Mouse (Mus musculus) embryo, embryonic 11.5 days (tissue): ENCODE measurements around the gene Lce3b.

Source experiments
- DNase-seq: peaks from one replicate; pipeline ENCODE4 v3.0.0-alpha.2; 2012; ENCODE audit warnings: low read depth, low spot score

Lce3b gene

DNA sequence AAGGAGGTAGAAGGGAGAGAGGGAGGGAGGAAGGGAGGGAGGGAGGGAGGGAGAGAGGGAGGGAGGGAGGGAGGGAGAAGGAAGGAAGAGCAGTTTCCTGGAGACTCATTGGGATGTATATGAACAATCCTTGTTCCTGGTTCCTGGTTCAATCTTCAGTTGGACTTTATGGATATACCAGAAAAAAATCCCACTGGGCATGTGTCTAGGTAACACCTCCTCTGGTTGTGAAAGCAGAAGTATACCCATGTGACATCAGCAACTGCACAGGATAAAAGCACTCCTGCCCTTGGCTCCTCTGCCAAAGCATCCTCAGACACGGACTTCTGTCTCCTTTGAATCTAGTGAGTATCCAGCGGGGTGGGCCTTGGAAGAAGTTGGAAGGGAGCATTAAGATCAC is at the start of gene Lce3b:
Gene Lce3b, plus strand, starts transcription at position 301 of the 400 bp plus-strand sequence.
- no peak for DNase-seq

DNA sequence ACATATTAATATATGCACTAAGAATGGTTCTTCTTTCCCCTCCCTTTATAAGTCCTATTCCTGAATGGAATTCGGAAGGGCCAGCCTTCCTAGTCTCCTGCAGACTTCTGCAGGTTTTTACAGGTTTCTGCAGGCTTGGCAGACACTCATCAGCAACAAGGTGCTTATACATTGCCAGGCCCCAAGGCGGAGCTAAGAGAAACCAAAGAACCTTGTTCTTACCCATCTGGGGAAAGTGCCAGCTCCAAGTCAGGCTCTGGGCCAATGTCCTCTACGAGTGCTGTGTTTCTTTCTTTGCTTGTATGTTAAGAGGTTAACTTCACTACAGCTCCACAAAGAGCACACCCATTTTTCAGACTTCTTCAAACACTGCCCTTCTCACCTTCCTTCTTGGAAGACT is 38.7 kb upstream of the Lce3b start:
- no peak for DNase-seq

DNA sequence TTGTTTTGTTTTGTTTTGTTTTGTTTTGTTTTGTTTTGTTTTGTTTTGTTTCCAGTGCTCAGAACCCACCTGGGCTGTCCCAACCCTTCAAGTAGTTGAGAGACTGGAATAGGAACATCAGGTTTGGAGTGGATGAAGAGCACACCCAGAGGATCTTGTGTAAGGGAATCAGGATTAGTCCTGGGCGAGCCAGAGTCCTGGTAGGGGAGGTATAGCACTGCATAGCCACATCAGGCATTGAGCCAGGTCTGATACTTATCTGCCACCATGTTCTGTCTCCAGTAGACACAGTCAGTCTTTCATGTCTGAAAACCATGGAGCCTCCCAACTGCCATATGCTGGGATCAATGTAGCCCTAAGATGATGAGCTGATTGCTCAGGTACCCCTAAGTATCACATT is 38.3 kb upstream of the Lce3b start:
- DNase-seq = no peak

DNA sequence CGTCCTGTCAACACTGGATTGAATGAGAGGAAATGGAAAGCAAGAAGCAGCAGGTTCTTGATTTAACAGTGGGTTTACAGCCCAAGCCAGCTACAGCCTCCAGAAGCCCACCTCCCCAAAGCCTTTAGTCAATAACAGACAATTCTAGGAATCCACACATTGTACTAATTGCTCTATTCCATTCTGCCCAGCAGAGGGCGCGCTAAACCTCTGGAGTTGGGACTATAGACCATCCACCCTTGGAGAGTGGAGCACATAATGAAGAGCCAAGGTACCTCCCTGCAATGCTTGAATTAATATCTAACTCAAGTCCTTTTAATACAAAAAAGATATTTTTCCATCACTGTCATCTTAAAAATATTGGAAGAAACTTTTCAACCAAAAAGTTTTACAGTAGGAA is 29.8 kb upstream of the Lce3b start:
- DNase-seq = peak; percentile 4

DNA sequence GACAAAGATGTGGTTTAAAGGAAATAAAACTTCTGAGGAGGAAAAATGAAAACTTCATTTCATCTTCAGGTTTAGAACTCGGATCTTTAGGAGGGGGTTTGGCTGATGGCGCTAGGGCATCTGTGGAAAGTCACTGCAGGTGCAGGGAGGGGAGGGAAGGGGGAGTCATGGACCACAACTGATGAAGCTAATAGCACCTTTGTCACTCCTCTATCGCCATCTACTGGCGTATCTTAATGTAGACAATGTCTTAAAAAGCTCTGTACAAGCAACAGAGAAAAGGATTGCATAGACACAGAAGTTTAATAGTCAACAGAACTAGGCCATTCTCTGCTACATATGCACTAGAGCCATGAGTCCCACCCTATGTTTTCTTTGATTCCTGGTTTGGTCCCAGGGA is 29.1 kb upstream of the Lce3b start:
- peak; percentile 14 for DNase-seq

DNA sequence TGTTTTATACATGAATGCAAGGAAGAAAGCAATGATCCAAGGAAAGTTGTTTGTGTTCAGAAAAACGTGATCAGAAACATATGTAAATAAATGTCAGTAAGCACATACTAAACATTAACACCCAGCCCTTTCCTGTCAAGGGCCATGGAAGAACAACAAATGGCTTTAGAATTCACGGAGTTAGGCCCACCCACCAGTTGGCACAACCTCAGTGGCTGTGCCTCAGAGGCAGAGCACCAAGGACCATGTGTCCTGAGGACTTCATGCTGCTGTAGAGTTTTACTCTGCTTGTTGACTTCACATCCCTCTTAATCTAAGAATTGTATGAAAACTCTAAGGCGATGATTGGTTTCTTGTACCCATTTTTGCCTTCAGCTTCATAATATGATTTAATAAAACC is 27.6 kb upstream of the Lce3b start:
- DNase-seq = no peak

DNA sequence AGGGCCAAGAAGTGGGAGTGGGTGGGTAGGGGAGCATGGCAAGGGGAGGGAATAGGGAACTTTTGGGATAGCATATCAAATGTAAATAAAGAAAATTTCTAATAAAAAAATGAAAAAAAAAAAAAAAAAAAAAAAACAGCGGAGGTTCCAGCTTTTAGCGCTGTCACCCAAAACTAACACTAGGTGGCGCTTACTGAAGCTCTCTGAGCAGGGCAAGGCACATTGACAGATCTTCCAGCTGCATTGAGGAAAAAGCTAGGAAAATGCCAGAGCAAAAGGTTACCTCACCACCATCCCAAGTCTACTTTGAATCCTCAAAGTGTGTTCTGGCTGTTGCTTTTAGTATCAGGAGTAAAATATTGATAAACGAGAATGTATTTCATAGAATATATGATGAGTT is 25.2 kb upstream of the Lce3b start:
- peak; percentile 32 for DNase-seq

DNA sequence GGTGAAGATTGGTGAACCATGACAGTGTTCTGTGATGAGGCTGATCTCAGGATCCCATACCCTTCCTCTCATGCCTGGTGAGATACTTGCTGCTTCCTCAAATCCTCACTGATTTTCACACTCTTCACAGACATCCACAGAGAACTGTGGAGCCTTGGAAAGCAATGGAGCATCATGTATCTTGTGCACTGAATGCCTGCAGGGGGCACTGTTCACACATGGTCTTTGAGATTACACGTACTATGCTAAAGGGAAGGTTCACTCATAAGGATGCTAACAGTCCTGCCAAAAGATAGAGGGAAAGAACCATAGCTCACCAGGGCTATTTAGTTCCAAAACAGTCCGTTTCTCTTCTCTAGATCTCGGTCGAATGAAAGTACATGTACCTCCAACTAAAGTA is 12.4 kb upstream of the Lce3b start:
- peak; percentile 20 for DNase-seq

DNA sequence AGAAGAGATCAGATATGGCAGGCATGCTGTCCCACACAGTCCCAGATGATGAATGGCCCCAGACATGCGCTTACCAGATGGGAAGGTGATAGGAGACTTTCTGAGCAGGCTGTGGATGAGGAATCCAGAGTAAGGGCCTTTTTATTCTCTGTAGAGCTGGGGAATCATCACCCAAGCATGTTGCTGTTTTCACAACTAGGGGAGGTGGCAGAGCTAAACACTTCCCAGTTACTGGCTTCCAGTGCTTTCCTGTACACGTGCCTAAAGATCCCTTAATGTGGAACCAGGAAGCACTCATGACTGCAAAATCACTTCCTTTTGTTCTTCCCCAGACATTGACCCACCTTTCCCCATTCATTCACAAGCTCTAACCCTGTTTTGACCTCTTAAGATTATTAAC is 6.6 kb upstream of the Lce3b start, which contains the start of gene Lce3a:
Gene Lce3a, minus strand, starts transcription at position 101 of the 400 bp plus-strand sequence.
- DNase-seq = no peak

DNA sequence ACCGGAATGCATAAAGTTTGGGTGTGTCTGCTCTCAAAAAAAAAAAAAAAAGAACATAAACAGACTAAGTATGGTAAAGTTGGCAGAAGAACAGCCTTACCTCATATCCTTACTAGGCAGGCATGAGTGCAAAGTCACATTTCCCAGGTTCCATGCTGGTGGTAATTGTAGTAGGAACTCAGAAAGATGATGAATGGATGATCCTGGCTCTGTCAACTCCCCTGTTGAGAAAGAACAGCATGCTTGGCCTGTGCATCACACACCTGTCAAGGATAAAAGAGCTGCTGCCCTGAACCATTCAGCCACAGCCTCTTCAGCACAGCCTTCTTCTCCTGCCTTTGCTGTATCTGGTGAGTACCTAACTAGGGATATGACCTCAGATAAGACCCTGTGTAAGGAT is 11.4 kb downstream of the Lce3b start, which contains the start of gene Lce3c:
Gene Lce3c, plus strand, starts transcription at position 301 of the 400 bp plus-strand sequence.
- DNase-seq = no peak

DNA sequence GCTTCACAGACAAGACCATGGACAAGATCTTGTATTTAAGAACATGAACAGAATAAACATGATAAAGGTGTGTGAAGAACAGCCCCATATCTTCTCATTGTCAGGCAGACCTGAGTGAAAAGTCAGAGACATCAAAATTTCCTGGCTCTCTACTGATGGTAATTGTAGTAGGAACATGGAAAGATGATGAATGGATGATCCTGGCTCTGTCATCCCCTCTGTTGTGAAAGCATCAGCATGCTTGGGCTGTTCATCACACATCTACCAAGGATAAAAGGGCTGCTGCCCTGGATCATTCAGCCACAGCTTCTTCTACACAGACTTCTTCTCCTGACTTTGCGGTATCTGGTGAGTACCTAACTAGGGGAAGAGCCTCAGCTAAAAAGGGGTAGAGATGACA is 24.3 kb downstream of the Lce3b start, which contains the start of gene Lce3d:
Gene Lce3d, plus strand, starts transcription at position 301 of the 400 bp plus-strand sequence.
- DNase-seq = no peak

DNA sequence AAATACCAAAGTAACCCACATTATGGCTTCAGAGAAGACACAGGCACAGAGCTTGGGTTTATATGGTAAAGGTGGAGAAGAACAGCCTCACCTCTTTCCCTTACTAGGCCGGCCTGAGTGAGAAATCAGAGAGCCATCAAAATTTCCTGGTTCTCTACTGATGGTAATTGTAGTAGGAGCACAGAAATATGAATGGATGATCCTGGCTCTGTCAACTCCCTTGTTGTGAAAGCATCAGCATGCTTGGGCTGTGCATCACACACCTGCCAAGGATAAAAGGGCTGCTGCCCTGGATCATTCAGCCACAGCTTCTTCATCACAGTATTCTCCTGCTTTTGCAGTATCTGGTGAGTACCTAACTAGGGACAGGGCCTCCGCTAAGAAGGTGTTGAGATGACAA is 34.0 kb downstream of the Lce3b start, which contains the start of gene Lce3e:
Gene Lce3e, plus strand, starts transcription at position 301 of the 400 bp plus-strand sequence.
- DNase-seq = no peak

DNA sequence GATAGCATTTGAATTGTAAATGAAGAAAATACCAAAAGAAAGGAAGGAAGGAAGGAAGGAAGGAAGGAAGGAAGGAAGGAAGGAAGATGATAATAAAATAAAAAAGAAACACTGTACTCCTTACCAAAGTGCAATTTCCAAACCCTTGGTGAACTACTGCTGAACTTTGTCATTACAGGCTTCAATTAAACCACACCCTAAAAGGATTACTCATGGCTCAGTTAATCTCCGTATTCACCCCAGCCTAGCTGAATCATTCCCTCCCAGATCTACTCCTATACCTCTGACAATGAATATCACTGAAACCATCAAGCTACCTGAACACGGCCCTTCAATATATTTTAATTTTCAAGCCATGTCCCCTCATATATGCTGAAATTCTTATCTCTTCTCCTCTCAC is 45.7 kb downstream of the Lce3b start:
- no peak for DNase-seq
